Mouse (Mus musculus): ENCODE measurements around the gene Bmpr1a.

Gene Bmpr1a

DNA sequence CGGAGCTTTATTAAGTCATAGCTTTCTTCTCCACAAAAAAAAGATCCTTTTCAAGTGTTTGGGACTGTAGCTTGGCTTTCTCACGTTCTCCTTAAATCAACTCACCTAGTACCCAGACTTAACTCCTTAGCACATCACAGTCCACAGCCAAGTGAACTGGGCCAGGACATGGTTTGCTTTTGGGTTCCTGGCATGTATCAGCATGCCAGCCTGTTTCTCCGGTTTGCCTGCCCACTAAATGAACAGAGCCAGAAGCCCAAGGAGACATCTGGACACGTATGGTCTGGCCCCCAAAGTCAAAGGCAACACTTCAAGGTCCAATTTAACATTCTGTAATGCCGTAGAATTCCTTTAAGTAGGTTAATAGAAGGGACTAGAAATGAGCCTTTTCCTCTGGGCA lies 1.2 kb upstream of the Bmpr1a start:
- no peak for DNase-seq

DNA sequence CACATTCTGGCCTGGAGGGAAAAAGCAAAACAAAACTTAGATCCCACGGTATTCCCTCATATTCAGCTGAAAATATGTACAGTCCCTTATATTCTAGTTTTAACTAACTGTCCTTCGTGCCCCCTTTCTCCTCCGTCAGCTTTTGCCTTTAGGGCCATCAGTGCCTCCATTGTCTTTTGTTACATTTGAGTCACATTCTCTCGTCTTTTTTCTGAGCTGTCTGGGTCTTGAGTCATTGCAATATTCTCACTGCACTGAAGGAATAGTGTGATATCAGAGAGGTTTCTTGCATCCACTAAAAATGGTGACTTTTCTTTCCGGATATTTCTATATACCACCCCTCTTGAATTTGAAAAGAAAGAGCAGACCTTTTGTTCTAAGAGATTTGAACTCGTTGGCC lies 618 bp upstream of the Bmpr1a start:
- DNase-seq, result no peak

DNA sequence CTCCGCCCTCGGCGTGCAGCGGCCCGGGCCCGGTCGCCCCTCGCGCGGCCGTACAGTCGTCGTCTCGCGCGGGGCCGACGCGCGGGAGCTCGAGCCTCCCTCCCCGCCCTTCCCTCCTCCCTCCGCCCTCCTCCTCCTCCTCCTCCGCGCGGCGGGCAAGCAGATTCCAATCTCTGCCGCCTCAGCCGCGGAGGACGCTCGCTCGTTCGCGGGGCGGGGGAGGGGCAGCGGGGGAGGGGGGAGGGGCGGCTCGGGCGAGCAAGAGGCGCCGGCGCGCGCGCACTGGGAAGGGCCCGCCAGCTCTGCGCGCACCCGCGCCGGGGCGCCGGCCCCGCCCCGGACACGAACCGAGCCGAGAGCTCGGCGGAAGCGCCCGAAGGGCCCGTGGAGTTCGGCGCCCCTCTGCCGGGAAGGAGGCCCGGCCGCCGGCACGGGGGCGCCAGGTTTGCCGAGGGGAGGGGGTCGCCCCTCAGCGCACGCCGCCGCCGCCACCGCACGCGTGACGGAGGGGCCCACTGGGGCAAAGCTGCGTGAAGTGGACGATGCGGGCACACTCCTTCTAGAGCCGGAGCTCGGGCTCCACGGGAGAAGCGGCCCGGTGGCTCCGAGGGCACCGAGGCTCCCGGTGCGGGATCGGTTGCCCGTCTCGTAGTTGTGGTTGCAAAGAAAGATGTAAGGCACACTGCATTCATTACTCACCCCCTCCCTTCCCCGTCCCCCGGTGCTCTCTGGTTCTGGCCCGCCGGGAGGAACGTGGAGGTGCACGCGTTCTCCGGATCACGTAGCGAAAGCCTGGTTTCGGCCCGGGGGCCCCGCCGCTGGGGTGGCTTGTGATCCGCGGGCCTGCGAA lies 441 bp downstream of the Bmpr1a start:
- peak; percentile 89 to 94 for DNase-seq

DNA sequence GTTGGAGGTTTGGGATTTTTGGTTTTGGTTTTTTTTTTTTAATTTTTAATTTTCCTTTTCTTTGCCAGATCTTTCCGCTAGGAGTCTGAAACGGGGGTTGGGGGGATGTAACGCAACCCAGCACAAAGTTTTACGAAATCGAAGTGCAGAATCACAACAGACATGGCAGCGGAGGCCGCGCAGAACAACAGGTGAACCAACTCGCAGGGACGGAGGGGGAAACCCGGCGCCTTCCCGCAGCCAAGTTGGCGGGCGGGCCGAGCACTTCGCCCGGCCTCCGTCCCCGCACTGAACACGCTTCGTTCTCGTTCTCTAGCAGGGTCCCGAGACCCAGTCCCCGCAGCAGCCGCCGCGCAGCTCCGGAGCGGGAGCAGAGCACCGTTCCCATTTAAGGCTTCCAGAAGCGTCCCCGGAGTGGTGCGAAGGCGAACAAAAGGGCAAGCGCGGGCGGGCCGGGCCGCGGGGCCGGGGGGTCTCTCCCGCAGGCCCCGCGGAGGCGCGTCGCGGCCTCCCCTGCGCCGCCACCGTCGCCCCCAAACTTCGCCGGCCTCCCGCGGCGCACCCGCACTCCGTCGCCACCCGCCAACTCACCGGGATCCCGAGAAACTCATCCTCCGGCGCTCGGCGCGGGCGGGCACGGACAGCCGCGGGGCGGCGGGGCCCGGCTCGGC lies 1.2 kb downstream of the Bmpr1a start:
- DNase-seq, result peak; percentile 51 to 55

DNA sequence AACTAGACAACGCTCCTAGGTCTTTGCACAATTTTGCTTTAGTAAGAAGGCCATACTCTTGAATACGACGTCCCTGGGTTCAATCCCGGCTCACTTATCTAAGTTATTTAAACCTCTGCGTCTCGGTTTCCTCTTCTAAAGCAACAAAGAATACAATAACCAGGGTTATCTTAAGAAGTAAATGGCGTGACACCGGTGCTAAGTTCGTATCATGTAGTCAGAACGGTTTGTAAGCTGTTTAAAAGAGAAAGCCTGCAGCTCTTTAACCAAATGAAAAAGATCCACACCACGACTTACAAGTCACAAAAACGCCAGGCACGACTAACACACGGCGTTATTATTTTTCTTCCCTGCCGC lies 1.7 kb downstream of the Bmpr1a start:
- no peak for DNase-seq

DNA sequence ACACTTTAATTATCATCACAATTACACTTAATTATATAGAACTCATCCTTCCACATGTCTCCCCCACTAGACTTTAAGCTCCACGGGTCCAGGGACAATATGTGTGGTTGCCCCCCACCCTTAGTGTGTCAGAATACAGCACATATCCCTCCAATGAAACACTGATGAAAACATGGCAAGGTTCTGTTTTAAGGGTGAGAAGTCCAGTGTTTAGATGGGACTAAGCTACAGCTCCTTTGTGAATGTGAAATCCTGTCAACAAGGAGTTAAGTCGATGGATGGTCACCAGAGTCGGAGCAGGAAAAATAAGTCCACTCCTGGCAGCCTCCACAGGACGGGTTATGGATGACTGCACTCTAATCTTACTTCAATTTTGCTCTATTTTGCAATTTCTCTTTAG lies 2.8 kb downstream of the Bmpr1a start:
- DNase-seq, result no peak

DNA sequence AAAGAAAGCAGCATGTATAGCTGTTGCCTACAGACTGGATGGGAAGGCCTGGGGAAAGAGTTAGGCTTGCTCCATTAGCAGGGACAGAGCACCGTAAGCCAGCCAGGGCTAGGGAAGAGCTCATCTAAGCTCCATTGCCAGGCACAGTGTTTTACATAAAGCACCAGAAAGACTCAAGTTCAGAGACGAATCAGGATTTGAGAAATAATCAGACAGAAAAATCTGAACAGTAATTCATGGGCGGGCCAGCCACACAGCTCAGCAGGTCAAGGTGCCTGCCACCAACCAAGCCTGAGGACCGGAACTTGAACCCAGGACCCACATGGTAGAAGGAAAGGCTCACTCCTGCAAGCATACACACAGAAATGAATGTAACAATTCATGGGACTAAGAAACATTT lies 3.5 kb downstream of the Bmpr1a start:
- DNase-seq, result no peak

DNA sequence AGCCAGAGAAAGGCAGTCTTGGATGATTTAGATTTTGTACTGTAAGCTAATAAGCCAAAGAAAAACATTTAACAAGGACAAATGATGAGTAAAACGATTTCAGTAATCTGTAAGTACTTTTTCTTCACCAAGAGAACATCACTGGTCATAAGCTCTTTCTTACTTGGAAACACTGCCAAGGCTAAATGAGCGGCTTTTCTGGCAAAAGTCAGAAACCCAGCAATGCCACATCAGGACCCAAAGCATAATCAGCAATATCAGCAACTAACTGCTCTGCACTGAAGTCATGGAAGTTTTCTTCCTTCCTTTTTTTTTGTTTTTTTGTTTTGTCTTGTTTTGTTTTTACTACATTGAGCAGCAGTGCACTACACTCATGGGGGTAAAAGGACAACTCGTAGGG lies 5.8 kb downstream of the Bmpr1a start:
- DNase-seq, result no peak

DNA sequence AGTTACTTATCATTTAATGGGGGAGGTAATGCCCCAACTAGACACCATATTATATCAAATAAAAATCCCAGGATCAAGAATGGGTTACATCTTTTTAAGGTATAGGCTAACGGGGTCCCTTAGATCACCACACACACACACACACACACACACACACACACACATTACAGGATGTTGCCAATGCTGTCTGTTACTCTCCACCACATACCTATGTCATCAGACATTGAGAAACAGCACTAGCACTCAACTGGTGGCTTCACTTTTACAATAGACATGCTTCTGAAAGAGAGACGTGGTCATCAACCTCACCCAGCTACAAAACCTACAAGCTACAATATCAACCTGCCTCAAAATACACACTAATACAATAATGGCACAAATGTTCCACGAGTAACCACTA lies 9.5 kb downstream of the Bmpr1a start:
- no peak for DNase-seq

DNA sequence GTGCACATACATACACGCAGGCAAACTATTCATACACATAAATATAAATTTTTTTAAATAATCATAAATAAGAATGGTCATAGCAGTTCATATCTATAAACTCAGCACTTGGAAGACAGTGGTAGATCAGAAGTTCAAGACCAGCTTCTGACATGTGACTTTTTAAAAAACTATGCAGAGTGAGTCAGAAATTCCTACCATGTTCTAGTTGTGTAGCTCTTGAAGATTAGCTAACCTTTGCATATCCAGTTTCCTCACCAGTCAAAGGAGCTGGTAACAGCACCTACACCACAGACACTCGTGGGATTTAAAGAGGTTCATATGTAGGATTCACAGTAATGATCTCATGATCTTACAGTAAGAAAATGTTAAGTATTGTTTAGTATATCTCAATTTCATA lies 10.5 kb downstream of the Bmpr1a start:
- DNase-seq, result no peak

DNA sequence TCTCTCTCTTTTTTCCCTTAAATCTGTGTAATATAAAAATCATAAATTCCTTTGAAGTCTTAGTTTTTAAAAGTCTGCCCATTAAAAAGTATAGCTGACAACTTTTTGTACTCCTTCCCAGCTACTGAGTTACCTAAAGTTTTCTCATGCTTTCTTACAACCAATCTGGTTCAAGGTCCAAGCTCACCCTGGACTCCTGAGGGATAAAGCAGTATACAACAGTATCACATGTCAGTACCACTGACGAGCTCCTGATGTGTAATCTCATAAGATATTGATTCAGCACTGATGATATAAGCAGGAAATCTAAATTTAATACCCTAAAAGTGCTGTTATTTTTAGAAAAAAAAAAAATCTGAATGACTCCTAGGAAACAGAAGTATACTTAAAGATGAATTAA lies 12.2 kb downstream of the Bmpr1a start:
- no peak for DNase-seq

DNA sequence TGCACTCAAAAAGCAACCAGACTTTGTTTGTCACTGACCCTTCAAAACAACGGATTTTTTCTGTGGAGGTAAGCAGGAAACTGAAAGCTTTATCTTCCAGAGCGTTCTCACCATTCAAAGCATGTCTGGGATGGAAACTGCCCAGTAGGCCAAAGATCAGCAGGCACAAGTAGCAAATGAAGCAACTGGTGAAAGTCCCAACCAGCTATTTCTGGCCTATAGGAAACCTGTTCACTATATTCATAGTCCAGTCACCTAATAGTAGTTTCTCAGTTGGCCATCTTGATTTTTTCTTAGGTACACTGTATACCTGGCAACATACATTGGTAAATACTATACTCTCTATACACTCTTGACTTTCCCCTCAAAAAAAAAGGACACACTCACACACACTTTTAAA lies 13.2 kb downstream of the Bmpr1a start:
- no peak for DNase-seq

DNA sequence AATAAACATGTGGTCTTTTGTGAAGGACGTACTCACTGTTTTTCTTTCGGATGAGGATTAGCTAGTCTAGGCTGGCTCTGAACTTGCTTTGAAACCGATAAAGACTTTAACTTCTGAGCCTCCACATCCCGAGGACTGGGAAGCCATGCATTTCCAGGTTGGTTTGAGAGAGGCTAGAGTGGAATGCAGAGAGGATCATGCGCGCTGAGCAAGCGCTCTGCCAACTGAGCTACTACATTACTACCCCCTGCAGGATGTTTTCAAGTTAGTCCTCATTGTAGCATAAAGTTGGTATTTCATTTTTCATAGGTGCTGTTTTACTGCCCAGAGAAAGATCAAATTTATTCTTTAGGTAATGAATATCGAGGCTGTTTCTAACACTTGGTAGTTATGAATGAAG lies 17.0 kb downstream of the Bmpr1a start:
- no peak for DNase-seq

DNA sequence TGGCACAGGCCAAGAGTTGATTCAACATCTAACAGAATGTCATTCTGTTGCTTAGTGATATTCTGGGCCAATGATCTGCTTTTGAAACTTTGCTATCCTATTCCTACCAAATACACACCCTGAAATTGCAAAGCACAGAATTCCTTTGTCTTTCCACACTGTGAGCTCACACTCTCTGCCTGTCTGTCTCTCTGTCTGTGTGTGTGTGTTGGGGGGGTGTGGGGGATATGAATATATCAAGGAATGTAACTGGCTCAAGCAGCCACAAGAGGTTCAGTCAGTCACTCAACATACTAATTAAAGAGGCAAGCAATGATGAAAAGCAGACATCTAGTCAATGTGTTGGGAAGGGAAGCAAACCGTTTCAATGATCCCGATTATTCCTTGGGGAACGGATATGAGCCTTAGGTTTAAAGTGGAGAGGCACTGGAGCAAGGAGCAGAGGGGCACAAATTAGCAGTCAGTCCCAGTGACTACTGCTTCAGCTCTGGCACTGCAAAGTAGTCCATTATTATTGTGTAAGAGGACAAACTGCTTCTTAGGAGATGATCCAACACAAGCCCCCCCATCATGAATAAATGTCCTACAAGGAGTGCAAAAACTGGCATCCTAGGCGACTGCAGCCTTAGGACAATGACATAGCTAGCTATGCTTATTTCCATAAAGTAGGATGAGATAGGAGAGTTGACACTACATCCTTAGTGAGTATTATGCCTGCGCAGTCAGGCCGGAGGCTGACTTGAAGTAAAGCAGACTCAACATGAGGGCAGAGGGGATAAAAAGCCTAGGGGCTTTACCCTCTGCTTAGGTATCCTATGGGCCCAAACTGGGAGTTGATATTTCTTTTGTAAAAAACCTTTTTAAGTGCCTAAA lies 19.4 kb downstream of the Bmpr1a start:
- DNase-seq, result no peak

DNA sequence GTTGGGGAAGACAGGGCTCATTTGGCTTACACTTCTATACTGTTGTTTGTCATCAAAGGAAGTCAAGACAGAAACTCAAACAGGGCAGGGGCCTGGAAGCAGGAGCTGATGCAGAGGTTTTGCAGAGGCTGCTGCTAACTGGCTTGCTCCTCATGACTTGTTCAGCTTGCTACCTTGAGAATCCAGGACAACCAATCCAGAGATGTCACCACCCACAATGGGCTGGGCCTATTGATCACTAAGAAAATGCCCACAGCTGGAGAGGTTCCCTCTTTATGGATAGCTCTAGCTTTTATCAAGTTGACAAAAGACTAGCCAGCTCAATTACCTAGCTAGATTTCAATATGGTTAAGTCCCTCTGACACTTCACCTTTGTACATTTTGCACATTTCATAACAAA lies 31.6 kb downstream of the Bmpr1a start:
- DNase-seq, result no peak

DNA sequence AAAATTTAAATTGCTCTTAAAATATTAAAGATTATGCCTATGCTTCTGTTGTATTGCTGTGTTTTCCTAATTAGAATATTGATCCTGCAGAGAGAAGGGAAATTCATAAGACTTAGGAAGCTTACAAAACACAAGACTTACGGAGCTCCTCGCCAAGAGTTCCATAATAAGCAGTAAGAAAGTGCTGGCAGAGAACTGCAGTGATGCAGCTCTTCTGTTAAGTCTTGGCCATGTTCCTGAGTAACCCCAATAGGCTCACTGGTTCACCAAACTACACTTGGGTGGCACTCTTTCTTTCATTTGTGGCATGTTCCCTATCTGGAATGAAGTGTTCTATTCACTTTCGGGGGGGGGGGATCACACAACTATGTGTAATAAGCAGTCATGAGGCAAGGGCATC lies 36.9 kb downstream of the Bmpr1a start:
- no peak for DNase-seq

DNA sequence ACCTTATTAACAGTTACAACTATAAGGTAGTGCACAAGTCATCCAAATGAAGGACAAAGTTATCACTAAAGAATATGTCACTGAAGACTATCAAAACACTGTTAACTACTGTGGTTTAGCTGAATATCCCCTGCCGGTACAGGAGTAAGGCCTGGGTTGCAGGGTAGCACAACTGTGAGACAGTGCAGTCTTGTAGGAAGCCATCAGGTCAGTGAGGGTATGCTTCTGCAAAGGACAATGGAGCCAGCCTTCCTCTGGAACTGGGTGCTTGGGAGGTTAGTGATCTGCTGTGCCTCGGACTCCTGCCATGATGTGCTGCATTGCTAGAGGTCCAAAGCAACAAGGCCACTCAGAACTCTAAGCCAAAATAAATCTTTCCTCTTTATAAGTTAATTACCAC lies 43.8 kb downstream of the Bmpr1a start:
- DNase-seq, result no peak

DNA sequence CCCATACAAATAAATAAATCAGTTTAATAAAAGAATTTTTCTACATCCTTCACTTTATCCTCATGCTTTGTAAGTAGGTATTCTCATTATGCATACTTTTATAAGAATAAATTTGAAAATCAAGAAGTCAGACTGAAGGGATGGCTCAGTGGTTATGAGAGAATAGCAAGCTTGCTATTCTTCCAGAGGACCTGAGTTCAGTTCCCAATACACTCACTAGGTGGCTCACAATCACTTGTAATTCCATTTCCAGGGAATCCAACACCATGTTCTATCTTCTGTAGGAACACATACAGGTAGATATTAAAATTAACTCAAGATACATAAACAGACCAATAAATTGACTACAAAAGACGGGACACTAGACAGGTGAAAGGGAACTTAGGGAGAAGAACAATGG lies 44.3 kb downstream of the Bmpr1a start:
- DNase-seq, result peak in 1 of 2 experiments; percentile 37

DNA sequence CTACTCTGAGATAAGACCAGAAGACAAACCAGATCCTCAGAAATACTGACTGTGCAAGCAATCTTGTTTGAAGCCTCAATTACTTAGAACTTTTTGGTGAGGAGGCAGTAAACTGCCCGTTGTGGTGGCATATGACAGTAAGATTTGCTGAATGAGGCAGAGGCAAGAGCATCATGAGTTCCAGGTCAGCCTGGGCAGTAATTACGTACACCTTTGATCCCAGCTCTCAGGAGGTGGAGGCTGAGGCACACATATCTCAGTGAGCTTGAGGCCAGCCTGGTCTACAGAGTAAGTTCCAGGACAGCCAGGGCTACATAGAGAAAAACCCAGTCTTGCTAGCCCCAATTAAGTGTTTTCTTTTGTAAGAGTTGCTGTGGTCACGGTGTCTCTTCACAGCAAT lies 48.9 kb downstream of the Bmpr1a start:
- no peak for DNase-seq

DNA sequence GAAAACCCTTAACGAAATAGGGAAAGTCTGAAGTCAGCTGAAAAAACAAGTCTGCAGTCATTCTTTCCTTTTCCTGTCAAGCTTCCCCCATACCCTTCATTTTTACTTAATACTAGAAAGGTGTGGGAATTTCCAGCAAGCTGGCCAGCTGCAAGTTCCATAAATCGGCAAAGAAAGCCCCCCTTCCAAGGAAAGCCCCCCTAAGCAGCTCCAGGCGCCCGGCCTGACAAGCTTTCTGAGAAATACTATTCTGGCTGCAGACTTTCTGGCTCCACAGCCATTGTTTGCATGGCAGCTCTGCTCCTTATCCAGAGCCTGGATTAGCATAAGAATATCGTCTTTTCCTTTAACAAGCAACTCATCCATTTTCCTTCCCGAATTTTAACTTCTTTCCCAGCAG lies 49.5 kb downstream of the Bmpr1a start:
- no peak for DNase-seq

DNA sequence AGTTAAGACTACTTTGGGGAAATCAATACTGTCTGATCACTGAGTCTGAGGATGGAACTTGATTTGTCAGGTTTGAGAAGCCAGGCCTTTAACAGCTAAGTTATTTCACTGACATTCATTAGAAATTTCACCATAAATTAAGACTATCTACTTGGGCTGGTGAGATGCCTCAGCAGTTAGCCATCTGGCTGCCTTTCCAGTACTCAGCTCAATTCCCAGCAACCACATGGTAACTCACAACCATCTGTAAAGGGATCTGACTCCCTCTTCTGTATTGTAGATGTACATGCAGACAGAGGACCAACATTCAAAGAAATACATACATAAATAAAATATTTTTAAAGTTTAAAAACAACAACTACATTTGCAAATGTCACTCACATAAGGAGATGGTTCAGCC lies 51.3 kb downstream of the Bmpr1a start:
- DNase-seq, result no peak

DNA sequence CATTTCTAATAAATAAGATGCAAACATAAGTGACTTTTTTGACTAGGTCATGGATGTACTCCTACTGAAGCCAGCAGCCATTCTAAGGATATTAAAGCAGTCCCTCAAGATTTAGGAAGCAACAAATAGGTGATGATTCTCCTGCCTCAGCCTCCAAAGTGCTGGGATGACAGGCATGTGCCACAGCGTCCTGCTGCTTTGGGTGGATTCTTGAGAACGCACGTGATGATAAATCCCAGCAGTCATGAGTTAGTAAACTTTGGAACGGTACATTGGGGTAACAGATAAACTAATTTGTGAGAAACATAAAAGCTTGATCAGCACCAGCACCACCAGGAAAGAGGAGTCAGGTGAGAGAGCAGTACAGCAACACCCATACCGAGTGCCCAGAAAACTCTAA lies 52.7 kb downstream of the Bmpr1a start:
- DNase-seq, result no peak

DNA sequence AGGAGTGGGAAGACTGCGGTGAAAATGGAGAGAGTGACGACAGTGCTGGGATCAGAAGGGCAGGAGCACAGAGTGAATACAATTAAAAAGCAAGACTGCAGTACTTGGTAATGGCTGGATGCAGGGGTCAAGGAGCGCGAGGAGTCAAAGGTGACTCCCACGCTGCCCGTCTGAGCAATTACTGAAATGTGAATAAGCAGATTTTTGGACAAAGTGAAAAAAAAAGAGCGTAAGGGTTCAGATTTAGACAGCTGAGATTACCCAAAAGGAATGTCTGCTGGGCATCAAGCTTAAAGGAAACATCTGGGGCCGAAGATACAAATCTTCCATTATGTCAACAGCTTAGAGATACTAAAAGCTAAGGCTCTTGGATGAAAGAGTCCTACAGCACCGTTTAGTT lies 53.3 kb downstream of the Bmpr1a start:
- DNase-seq, result peak in 1 of 2 experiments; percentile 48

DNA sequence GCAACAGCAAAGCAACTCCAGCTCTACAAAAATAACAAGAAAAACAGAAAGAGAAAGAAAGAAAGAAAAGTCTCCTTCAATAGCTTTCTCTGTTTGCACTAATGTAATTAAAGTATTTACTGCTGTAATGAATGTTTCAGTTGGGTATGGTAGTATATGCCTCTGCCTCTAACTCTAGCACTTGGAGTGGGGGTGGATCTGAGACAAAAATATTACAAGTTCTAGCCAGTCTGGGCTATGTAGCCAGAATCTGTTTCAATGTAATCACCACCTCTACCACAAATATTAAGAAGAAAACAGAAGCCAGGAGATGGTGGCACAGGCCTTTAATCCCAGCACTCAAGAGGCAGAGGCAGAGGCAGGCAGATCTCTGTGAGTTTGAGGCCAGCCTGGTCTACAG lies 54.7 kb downstream of the Bmpr1a start:
- DNase-seq, result no peak

All from lung, postnatal 4 days (tissue).